Mouse (Mus musculus): ENCODE measurements at regions not wholly inside any gene's neighbourhood (a gene's known extent, or its start where the extent isn't known, plus 50 kb on each side); places are given as distances from the start of the nearest gene placed in this dataset.

DNA sequence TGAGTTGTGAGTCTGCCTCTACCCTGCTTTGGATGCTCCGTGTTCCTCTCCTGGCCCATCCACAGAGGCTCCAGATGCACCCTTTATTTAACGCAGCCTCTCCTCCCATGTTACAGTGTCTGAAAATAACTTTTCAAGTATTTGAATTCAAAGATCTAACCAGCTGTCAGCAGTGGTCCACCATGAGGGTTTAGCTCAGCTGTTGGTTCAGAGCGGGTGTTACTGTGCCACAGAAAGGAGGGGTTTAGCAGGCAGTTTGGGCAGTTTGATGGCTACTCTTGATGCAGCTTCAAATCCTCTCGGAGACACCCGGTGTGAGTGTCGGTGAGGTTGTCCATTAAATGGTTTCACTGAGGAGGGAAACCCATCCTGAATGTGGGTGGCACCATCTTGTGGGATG, 441.8 kb downstream of the Fgf9 start:
- Histone ChIP-seq H3K9me3 (ENCODE audit: low read length) (no peaks in the 10 kb centered on the region), H3K9ac (replicated peaks; ENCODE audit: low read length) (no peak overlapping the region), H3K4me2 (ENCODE audit: low read depth, low read length) (no peak overlapping the region), H3K36me3 (ENCODE audit: insufficient read depth, low read length) (no peaks in the 10 kb centered on the region), H3K4me1 (ENCODE audit: insufficient read depth, low read length) (no peaks in the 10 kb centered on the region), H3K27me3 (ENCODE audit: insufficient read depth, low read length) (no peaks in the 10 kb centered on the region), H3K4me3 (ENCODE audit: low read length) (no peak overlapping the region), H3K27ac (no peak overlapping the region)
- TF ChIP-seq CTCF (IDR thresholded peaks at IDR 0.05; ENCODE audit: low read depth): no peak
- no peak for ATAC-seq
- 95% methylated on average over 6 of the region's 6 CpGs for WGBS
- DNase-seq (ENCODE audit: low spot score): no peak

DNA sequence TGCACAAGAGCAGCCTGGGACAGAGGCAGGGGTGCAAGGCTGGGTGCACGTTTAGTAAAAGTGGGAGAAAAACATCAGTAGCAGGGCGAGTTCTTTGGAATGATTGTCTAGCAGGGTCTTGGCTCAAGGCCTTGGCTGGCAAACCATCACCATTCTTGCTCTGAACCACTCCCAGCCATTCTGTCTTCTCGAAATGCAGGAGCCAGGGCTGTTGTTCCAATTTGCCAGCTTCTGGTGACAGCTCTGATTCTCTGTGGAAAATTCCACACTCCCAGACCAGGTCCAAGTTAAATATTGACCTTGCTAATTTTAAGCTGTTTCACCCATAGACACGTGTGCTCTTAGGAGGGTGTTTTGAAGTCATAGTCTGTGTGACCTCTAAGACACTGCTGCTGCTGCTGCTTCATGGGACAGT, 441.2 kb downstream of the Fgf9 start:
- 55% methylated on average over 4 of the region's 4 CpGs for WGBS
- ATAC-seq (no peak), DNase-seq (ENCODE audit: low spot score) (no peak)
- Histone ChIP-seq H3K27me3 (ENCODE audit: insufficient read depth, low read length) (no peaks in the 10 kb centered on the region), H3K36me3 (ENCODE audit: insufficient read depth, low read length) (no peaks in the 10 kb centered on the region), H3K9ac (replicated peaks; ENCODE audit: low read length) (no peak overlapping the region), H3K4me1 (ENCODE audit: insufficient read depth, low read length) (no peaks in the 10 kb centered on the region), H3K27ac (no peak overlapping the region), H3K4me3 (ENCODE audit: low read length) (no peak overlapping the region), H3K9me3 (ENCODE audit: low read length) (no peaks in the 10 kb centered on the region), H3K4me2 (ENCODE audit: low read depth, low read length) (no peak overlapping the region)
- no peak for TF ChIP-seq CTCF (IDR thresholded peaks at IDR 0.05; ENCODE audit: low read depth)

DNA sequence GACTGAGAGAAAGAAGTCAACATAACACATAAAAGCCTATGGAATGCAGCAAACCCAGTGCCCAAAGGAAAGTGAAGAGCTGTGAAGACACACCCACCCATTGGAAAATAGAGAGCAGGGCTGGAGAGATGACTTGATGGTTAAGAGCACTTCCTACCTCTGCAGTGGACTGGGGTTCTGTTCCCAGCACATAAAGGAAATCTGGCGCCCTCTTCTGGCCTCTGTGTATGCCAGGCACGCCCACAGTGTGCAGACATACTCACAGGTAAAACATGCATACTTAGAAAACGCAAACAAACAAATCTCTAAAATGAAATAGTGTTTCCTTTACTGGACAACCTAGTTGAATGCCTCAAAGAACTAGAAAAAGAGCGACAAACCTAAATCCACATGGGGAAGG, 440.4 kb downstream of the Fgf9 start:
- no peak for DNase-seq (ENCODE audit: low spot score)
- TF ChIP-seq CTCF (IDR thresholded peaks at IDR 0.05; ENCODE audit: low read depth): no peak
- Histone ChIP-seq H3K27ac (no peak overlapping the region), H3K36me3 (ENCODE audit: insufficient read depth, low read length) (no peaks in the 10 kb centered on the region), H3K4me3 (ENCODE audit: low read length) (no peak overlapping the region), H3K9me3 (ENCODE audit: low read length) (no peaks in the 10 kb centered on the region), H3K9ac (replicated peaks; ENCODE audit: low read length) (no peak overlapping the region), H3K4me2 (ENCODE audit: low read depth, low read length) (no peak overlapping the region), H3K4me1 (ENCODE audit: insufficient read depth, low read length) (no peaks in the 10 kb centered on the region), H3K27me3 (ENCODE audit: insufficient read depth, low read length) (no peaks in the 10 kb centered on the region)
- ATAC-seq: no peak
- WGBS: 77% methylated on average over 4 of the region's 4 CpGs

GRCm38 (mm10) chr14:58509106-58509505, 438.8 kb downstream of the Fgf9 start:
- no peak overlapping the region for H3K9ac ChIP-seq (replicated peaks; ENCODE audit: low read length)
- no peaks in the 10 kb centered on the region for H3K27me3 ChIP-seq (ENCODE audit: insufficient read depth, low read length)
- H3K27ac ChIP-seq: no peak overlapping the region
- ATAC-seq (no peak), DNase-seq (ENCODE audit: low spot score) (no peak)
- TF ChIP-seq CTCF (IDR thresholded peaks at IDR 0.05; ENCODE audit: low read depth): no peak
- H3K36me3 ChIP-seq (ENCODE audit: insufficient read depth, low read length): no peaks in the 10 kb centered on the region
- H3K4me3 ChIP-seq (ENCODE audit: low read length): no peak overlapping the region
- no peaks in the 10 kb centered on the region for H3K4me1 ChIP-seq (ENCODE audit: insufficient read depth, low read length)
- WGBS: 51% methylated on average over 4 of the region's 4 CpGs
- H3K9me3 ChIP-seq (ENCODE audit: low read length): no peaks in the 10 kb centered on the region
- H3K4me2 ChIP-seq (ENCODE audit: low read depth, low read length): no peak overlapping the region

DNA sequence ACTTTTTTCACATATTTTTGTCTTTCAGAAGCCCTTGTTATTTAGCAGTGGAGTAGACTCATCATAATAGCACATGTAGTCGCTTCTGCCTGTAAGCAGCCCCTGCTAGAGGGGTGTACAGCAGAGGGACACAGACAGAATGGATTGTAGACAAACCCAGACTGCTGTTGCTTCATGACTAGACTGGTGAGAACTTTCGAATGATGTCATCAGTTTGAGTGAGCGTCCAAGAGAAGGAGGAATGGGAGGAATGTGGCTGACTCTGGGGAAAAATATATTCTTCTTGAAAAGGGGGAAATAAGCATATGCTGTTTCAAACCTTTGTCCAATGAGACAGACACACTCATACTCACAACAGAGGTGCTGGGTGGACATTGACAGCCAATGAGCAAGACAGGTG, 436.1 kb downstream of the Fgf9 start:
- no peaks in the 10 kb centered on the region for H3K9me3 ChIP-seq (ENCODE audit: low read length)
- ATAC-seq: no peak
- no peak overlapping the region for H3K27ac ChIP-seq
- H3K4me3 ChIP-seq (ENCODE audit: low read length): no peak overlapping the region
- no peaks in the 10 kb centered on the region for H3K27me3 ChIP-seq (ENCODE audit: insufficient read depth, low read length)
- no peak overlapping the region for H3K9ac ChIP-seq (replicated peaks; ENCODE audit: low read length)
- no peaks in the 10 kb centered on the region for H3K4me1 ChIP-seq (ENCODE audit: insufficient read depth, low read length)
- H3K36me3 ChIP-seq (ENCODE audit: insufficient read depth, low read length): no peaks in the 10 kb centered on the region
- DNase-seq (ENCODE audit: low spot score): no peak
- no peak for TF ChIP-seq CTCF (IDR thresholded peaks at IDR 0.05; ENCODE audit: low read depth)
- WGBS: 88% methylated on average over 3 of the region's 3 CpGs
- H3K4me2 ChIP-seq (ENCODE audit: low read depth, low read length): no peak overlapping the region

DNA sequence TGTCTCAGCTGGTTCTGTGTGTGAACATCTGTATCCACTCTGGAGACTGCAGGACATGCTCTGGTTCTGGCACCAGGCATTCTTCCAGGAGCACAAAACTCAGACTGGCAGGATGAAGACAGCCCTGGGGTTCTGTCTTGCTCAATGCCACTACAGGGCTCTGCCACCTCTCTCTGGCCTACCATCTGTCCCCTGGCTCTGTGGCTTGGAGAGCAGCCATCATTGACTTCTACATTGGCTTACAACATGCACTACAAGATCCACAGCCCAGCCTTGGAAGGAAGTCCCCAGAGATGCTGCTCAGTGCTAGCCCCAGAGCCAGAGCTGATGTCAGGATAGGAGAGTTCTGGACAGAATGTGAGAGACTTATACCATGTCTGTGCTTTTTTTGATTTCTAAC, 435.5 kb downstream of the Fgf9 start:
- H3K4me2 ChIP-seq (ENCODE audit: low read depth, low read length): no peak overlapping the region
- no peak overlapping the region for H3K27ac ChIP-seq
- DNase-seq (ENCODE audit: low spot score) (no peak), ATAC-seq (no peak)
- no peak overlapping the region for H3K9ac ChIP-seq (replicated peaks; ENCODE audit: low read length)
- no peaks in the 10 kb centered on the region for H3K36me3 ChIP-seq (ENCODE audit: insufficient read depth, low read length)
- H3K9me3 ChIP-seq (ENCODE audit: low read length): no peaks in the 10 kb centered on the region
- no peak for TF ChIP-seq CTCF (IDR thresholded peaks at IDR 0.05; ENCODE audit: low read depth)
- no peak overlapping the region for H3K4me3 ChIP-seq (ENCODE audit: low read length)
- no peaks in the 10 kb centered on the region for H3K27me3 ChIP-seq (ENCODE audit: insufficient read depth, low read length)
- no peaks in the 10 kb centered on the region for H3K4me1 ChIP-seq (ENCODE audit: insufficient read depth, low read length)

DNA sequence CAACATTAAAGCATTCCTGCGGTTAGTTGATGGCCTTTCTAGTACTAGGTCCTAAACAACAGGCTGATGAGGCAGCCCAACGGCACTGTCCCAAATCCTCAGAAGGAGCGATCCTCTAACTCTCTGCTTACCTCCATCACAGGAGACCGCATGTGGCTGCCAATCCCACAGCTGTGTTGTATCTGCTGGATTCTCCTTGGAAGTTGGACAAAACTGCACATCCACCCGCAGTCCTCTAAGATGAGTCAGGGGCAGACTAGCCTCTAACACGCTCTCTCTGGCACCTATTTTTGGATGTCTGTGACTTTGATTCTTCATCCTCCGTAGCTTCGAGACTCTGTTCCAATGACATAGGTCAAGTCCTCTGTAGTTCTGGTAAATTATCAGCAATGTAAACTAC, 432.5 kb downstream of the Fgf9 start:
- H3K4me1 ChIP-seq (ENCODE audit: insufficient read depth, low read length): no peaks in the 10 kb centered on the region
- H3K9ac ChIP-seq (replicated peaks; ENCODE audit: low read length): no peak overlapping the region
- WGBS: 90% methylated on average over 8 of the region's 8 CpGs
- H3K27ac ChIP-seq: no peak overlapping the region
- DNase-seq (ENCODE audit: low spot score): no peak
- no peaks in the 10 kb centered on the region for H3K9me3 ChIP-seq (ENCODE audit: low read length)
- no peak for TF ChIP-seq CTCF (IDR thresholded peaks at IDR 0.05; ENCODE audit: low read depth)
- no peaks in the 10 kb centered on the region for H3K36me3 ChIP-seq (ENCODE audit: insufficient read depth, low read length)
- no peak for ATAC-seq
- H3K4me3 ChIP-seq (ENCODE audit: low read length): no peak overlapping the region
- H3K27me3 ChIP-seq (ENCODE audit: insufficient read depth, low read length): no peaks in the 10 kb centered on the region
- no peak overlapping the region for H3K4me2 ChIP-seq (ENCODE audit: low read depth, low read length)

Data from hindbrain, postnatal 0 days (tissue).